Mouse (Mus musculus) B cell, adult 62 days (primary cell): ENCODE results near the gene Tac2. TPM values are rescaled to one million over a fixed set of nuclear protein-coding genes. Genes with fewer than 3 reads are reported as not detected.

Source experiments
- total RNA-seq: library from RNA; stranded (reverse); gene quantifications from 4 replicates; pipeline ENCODE4 v1.2.4, GENCODE M21; 2023

Tac2 gene
- not detected in 4 replicates for total RNA-seq

GRCm38 (mm10) chr10:127724178-127724577, at the start of gene Tac2:
TSS of gene Tac2 (plus strand) at chr10:127724478.

GRCm38 (mm10) chr10:127704766-127705220, 19.5 kb upstream of the Tac2 start, which contains the start of gene Myo1a:
TSS of gene Myo1a (plus strand) at chr10:127705170.

GRCm38 (mm10) chr10:127739083-127739660, 14.9 kb downstream of the Tac2 start, which contains the start of gene Zbtb39:
TSS of gene Zbtb39 (plus strand) at chr10:127739538.

GRCm38 (mm10) chr10:127751548-127751947, 27.3 kb downstream of the Tac2 start, which contains the start of gene Gpr182:
TSS of gene Gpr182 (minus strand) at chr10:127751732.

GRCm38 (mm10) chr10:127759181-127760110, 35.2 kb downstream of the Tac2 start, which contains the start of the genes Rdh1 and Rdh16f1:
TSS of gene Rdh1 (plus strand) at chr10:127759721.
TSS of gene Rdh16f1 (plus strand) at chr10:127759787.

GRCm38 (mm10) chr10:127776011-127776410, 51.7 kb downstream of the Tac2 start, which contains the start of gene Rdh9:
TSS of gene Rdh9 (plus strand) at chr10:127776386.

Other genes with a start within 250 kb of the Tac2 start
- gene Stac3, start 222.8 kb upstream of the Tac2 start, total RNA-seq = 6.9 to 12.7 TPM (median 9.6 TPM) in 4 replicates
- not detected in 4 replicates for gene Ndufa4l2, start 209.5 kb upstream of the Tac2 start, total RNA-seq
- 49.9 to 65.4 TPM (median 64.7 TPM) in 4 replicates for gene Shmt2, start 202.0 kb upstream of the Tac2 start, total RNA-seq
- not detected in 4 replicates for gene Nxph4, start 189.9 kb upstream of the Tac2 start, total RNA-seq
- 2.9 to 5.1 TPM (median 3.5 TPM) in 4 replicates for gene Lrp1, start 103.3 kb upstream of the Tac2 start, total RNA-seq
- gene Stat6, start 81.5 kb upstream of the Tac2 start, total RNA-seq = 230 to 250 TPM (median 232 TPM) in 4 replicates
- gene Nemp1, start 57.6 kb upstream of the Tac2 start, total RNA-seq = 10.0 to 15.6 TPM (median 13.7 TPM) in 4 replicates
- 34.1 to 42.9 TPM (median 40.1 TPM) in 4 replicates for gene Nab2, start 55.9 kb upstream of the Tac2 start, total RNA-seq
- 0.17 to 0.27 TPM in 2 of 4 replicates, not detected in the others for gene Myo1a, start 19.3 kb upstream of the Tac2 start, total RNA-seq
- 14.8 to 17.7 TPM (median 16.2 TPM) in 4 replicates for gene Zbtb39, start 15.1 kb downstream of the Tac2 start, total RNA-seq
- not detected in 4 replicates for gene Gpr182, start 27.3 kb downstream of the Tac2 start, total RNA-seq
- 0.18 to 0.50 TPM in 2 of 4 replicates, not detected in the others for gene Rdh1, start 35.2 kb downstream of the Tac2 start, total RNA-seq
- not detected in 4 replicates for gene Rdh16f1, start 35.3 kb downstream of the Tac2 start, total RNA-seq
- gene Rdh9, start 51.9 kb downstream of the Tac2 start, total RNA-seq = 0.41 to 0.43 TPM in 2 of 4 replicates, not detected in the others
- gene Rdh16, start 76.7 kb downstream of the Tac2 start, total RNA-seq = not detected in 4 replicates
- gene Rdh19, start 125.5 kb downstream of the Tac2 start, total RNA-seq = not detected in 4 replicates
- gene Rdh16f2, start 142.0 kb downstream of the Tac2 start, total RNA-seq = not detected in 4 replicates
- not detected in 4 replicates for gene Rdh7, start 164.3 kb downstream of the Tac2 start, total RNA-seq
- gene Sdr9c7, start 174.0 kb downstream of the Tac2 start, total RNA-seq = not detected in 4 replicates